Mouse (Mus musculus) leukemia stem cell, adult 10-12 weeks (primary cell): ENCODE data around the gene Txnl4b. TPM values are rescaled to one million over a fixed set of nuclear protein-coding genes. Genes with fewer than 3 reads are reported as not detected.

Experiments used
- polyA plus RNA-seq: library from polyadenylated mRNA; stranded (reverse); fragments of >175 nt; gene quantifications from 2 replicates; pipeline ENCODE4 v1.2.3, GENCODE M21; 2012; ENCODE audit warnings: low replicate concordance

The Txnl4b gene
- 3.7 and 5.2 TPM in 2 replicates for polyA plus RNA-seq

GRCm38 (mm10) chr8:109565498-109566333 is at the start of gene Txnl4b, which contains the start of gene Dhx38:
Gene Txnl4b (plus strand): TSS chr8:109565892.
Gene Dhx38 (minus strand): TSS chr8:109565861.

GRCm38 (mm10) chr8:109578900-109579301 is 13.2 kb downstream of the Txnl4b start, which contains the start of gene Hp:
Gene Hp (minus strand): TSS chr8:109579172.

GRCm38 (mm10) chr8:109608271-109609152 is 42.8 kb downstream of the Txnl4b start, which contains the start of gene Dhodh:
Gene Dhodh (minus strand): TSS chr8:109608673.

GRCm38 (mm10) chr8:109614243-109615210 is 48.8 kb downstream of the Txnl4b start, which contains the start of gene Pkd1l3:
Gene Pkd1l3 (plus strand): TSS chr8:109614517.

Other genes with a start within 250 kb of the Txnl4b start
- not detected in 2 replicates for gene Pmfbp1, start 71.9 kb upstream of the Txnl4b start, polyA plus RNA-seq
- 14.4 and 39.4 TPM in 2 replicates for gene Dhx38, start within 50 bp of the Txnl4b start, polyA plus RNA-seq
- gene Hp, start 13.3 kb downstream of the Txnl4b start, polyA plus RNA-seq, result 2.7 and 6.3 TPM in 2 replicates
- gene Dhodh, start 42.8 kb downstream of the Txnl4b start, polyA plus RNA-seq, result 60.7 and 65.9 TPM in 2 replicates
- gene Pkd1l3, start 48.6 kb downstream of the Txnl4b start, polyA plus RNA-seq, result 0.72 and 2.4 TPM in 2 replicates
- 15.4 and 21.1 TPM in 2 replicates for gene Ist1, start 127.4 kb downstream of the Txnl4b start, polyA plus RNA-seq
- gene Zfp821, start 139.7 kb downstream of the Txnl4b start, polyA plus RNA-seq, result 4.9 and 6.6 TPM in 2 replicates
- gene Atxn1l, start 171.8 kb downstream of the Txnl4b start, polyA plus RNA-seq, result 11.4 and 11.9 TPM in 2 replicates
- 4.3 and 19.6 TPM in 2 replicates for gene Ap1g1, start 212.7 kb downstream of the Txnl4b start, polyA plus RNA-seq